In genomic region chr11:57950989-57951388, GRCm38 (mm10) we compare ENCODE assay signal across 9 mouse cellular contexts. TPM values are rescaled to one million over a fixed set of nuclear protein-coding genes. Genes with fewer than 3 reads are reported as not detected.
DNase-seq lines count a peak whose midpoint lies in the region; ATAC-seq and TF ChIP-seq lines count a peak whose summit lies in the region.
"Had no signal": no experiment of that assay in that cellular context is flagged by ENCODE, and none has a peak within 500 bp of the region (broad histone marks: within the 10 kb centered on the region; RNA-seq: fewer than 3 reads in every experiment).

No protein-coding gene starts in this region.

- H3K4me3 ChIP-seq in intestine, postnatal 0 days (ENCODE audit: low read depth, low read length) = no peak overlapping the region
- no peak overlapping the region for H3K4me3 ChIP-seq in intestine, embryonic 16.5 days (ENCODE audit: low read length)
- no peak overlapping the region for H3K4me3 ChIP-seq in liver, embryonic 14.5 days (ENCODE audit: insufficient read depth in 1 of 2, low read depth in 2 of 2, low read length in 2 of 2)
- H3K4me3 ChIP-seq: limb, embryonic 15.5 days had no signal

- H3K4me1 ChIP-seq in intestine, postnatal 0 days (replicated peaks; ENCODE audit: control insufficient read depth, insufficient read depth, low read length) = no peaks in the 10 kb centered on the region
- H3K4me1 ChIP-seq in intestine, embryonic 16.5 days (ENCODE audit: control insufficient read depth, insufficient read depth, low read length) = no peaks in the 10 kb centered on the region
- H3K4me1 ChIP-seq in liver, embryonic 14.5 days (replicated peaks; ENCODE audit: control insufficient read depth in 2 of 2, insufficient read depth in 2 of 2, low read length in 1 of 2) = peaks cover 45 to 50% of the 10 kb centered on the region in 2 experiments
- H3K4me1 ChIP-seq: limb, embryonic 15.5 days had no signal

- no peak overlapping the region for H3K27ac ChIP-seq in intestine, postnatal 0 days (ENCODE audit: low read depth, low read length)
- H3K27ac ChIP-seq in intestine, embryonic 16.5 days (ENCODE audit: low read length) = no peak overlapping the region
- peak overlapping the region; percentile 97 for H3K27ac ChIP-seq in liver, embryonic 14.5 days
- H3K27ac ChIP-seq: limb, embryonic 15.5 days had no signal

- no peaks in the 10 kb centered on the region for H3K27me3 ChIP-seq in intestine, postnatal 0 days (replicated peaks; ENCODE audit: control insufficient read depth, insufficient read depth, low read length)
- H3K27me3 ChIP-seq in intestine, embryonic 16.5 days (replicated peaks; ENCODE audit: control insufficient read depth, insufficient read depth, low read length) = no peaks in the 10 kb centered on the region
- H3K27me3 ChIP-seq in liver, embryonic 14.5 days (ENCODE audit: control insufficient read depth, insufficient read depth, low read length) = no peaks in the 10 kb centered on the region
- H3K27me3 ChIP-seq: limb, embryonic 15.5 days had no signal

- H3K4me2 ChIP-seq in intestine, postnatal 0 days (replicated peaks; ENCODE audit: low read depth) = no peak overlapping the region
- H3K4me2 ChIP-seq in intestine, embryonic 16.5 days (ENCODE audit: low read depth, low read length) = no peak overlapping the region
- no peak overlapping the region for H3K4me2 ChIP-seq in liver, embryonic 14.5 days (ENCODE audit: low read depth)
- H3K4me2 ChIP-seq: limb, embryonic 15.5 days had no signal

- WGBS in intestine, postnatal 0 days = 1% methylated on average over 4 of the region's 4 CpGs
- under 1% methylated on average over 4 of the region's 4 CpGs for WGBS in intestine, embryonic 16.5 days
- 0% methylated on average over 4 of the region's 4 CpGs for WGBS in liver, embryonic 14.5 days (ENCODE audit: insufficient replicate concordance)

- peak; percentile 82 for DNase-seq in CD4-positive helper T cell, adult 2 months (ENCODE audit: low read depth, low spot score)
- peak; percentile 38 for DNase-seq in Muller cell, postnatal 12 days (ENCODE audit: inconsistent ontology term)
- DNase-seq in embryo, embryonic 11.5 days (ENCODE audit: low read depth, low spot score) = peak; percentile 62
- DNase-seq in liver, embryonic 14.5 days (ENCODE audit: low read depth in 3 of 3, low spot score in 3 of 3) = peak; percentile 64 to 75 (median 68)
- peak; percentile 30 to 72 for DNase-seq in thymus, postnatal 10 days (ENCODE audit: low spot score in 2 of 2)
- DNase-seq in testis, postnatal 14 days (ENCODE audit: low spot score) = no peak

- peak; percentile 86 for TF ChIP-seq CTCF in intestine, postnatal 0 days (IDR thresholded peaks at IDR 0.05; ENCODE audit: low read depth)
- TF ChIP-seq CTCF in liver, embryonic 14.5 days (IDR thresholded peaks at IDR 0.05; ENCODE audit: low read depth) = peak; percentile 82

- ATAC-seq in intestine, postnatal 0 days = no peak
- ATAC-seq in intestine, embryonic 16.5 days = no peak
- ATAC-seq in liver, embryonic 14.5 days (ENCODE audit: insufficient read depth) = no peak

- TF ChIP-seq EP300 in liver, embryonic 14.5 days (IDR thresholded peaks at IDR 0.05; ENCODE audit: low read depth) = no peak

- H3K9me3 ChIP-seq in intestine, postnatal 0 days (ENCODE audit: control insufficient read depth) = no peaks in the 10 kb centered on the region
- no peaks in the 10 kb centered on the region for H3K9me3 ChIP-seq in intestine, embryonic 16.5 days (ENCODE audit: control insufficient read depth, low read length)
- no peaks in the 10 kb centered on the region for H3K9me3 ChIP-seq in liver, embryonic 14.5 days (ENCODE audit: control insufficient read depth, low read length)
- H3K9me3 ChIP-seq: limb, embryonic 15.5 days had no signal

- H3K36me3 ChIP-seq in intestine, postnatal 0 days (ENCODE audit: control insufficient read depth, insufficient read depth) = no peaks in the 10 kb centered on the region
- H3K36me3 ChIP-seq in intestine, embryonic 16.5 days (ENCODE audit: control insufficient read depth, insufficient read depth, low read length) = no peaks in the 10 kb centered on the region
- no peaks in the 10 kb centered on the region for H3K36me3 ChIP-seq in liver, embryonic 14.5 days (replicated peaks; ENCODE audit: control insufficient read depth, insufficient read depth, low read depth)
- H3K36me3 ChIP-seq: limb, embryonic 15.5 days had no signal

- no peak overlapping the region for H3K9ac ChIP-seq in intestine, postnatal 0 days (ENCODE audit: low read depth, low read length)
- no peak overlapping the region for H3K9ac ChIP-seq in intestine, embryonic 16.5 days (ENCODE audit: low read depth, low read length)
- peak overlapping the region; percentile 35 for H3K9ac ChIP-seq in liver, embryonic 14.5 days (replicated peaks)
- H3K9ac ChIP-seq: limb, embryonic 15.5 days had no signal

RNA-seq across cellular contexts. Expression of gene Larp1, which starts 57.9 kb away (rescaled TPM):
- 9.6 and 11.5 TPM in 2 replicates for polyA plus RNA-seq in intestine, postnatal 0 days (2015; fragmentation: Nextera tagmentation; extraction: Ambion mirVana)
- 16.5 and 16.7 TPM in 2 replicates for polyA plus RNA-seq in intestine, embryonic 16.5 days (2015; fragmentation: Nextera tagmentation; extraction: Ambion mirVana)
- polyA plus RNA-seq in liver, embryonic 14.5 days (2012; rRNA removed) = 21.1 and 25.5 TPM in 2 replicates
- polyA plus RNA-seq in liver, embryonic 14.5 days (2014; fragmentation: Nextera tagmentation; extraction: Ambion mirVana) = 15.8 and 19.0 TPM in 2 replicates
